Mouse (Mus musculus) lung, adult 2 months (tissue): ENCODE results near the gene Gm13103.

ENCODE experiments used
- CTCF ChIP-seq: fragments of 200-500 bp; IDR thresholded peaks from 2 replicates; pipeline ENCODE4 v1.5.1; 2011; ENCODE audit warnings: mild to moderate bottlenecking, low read length, control low read depth; ENCODE audit not compliant: insufficient read depth
- POLR2A ChIP-seq: fragments of 200-500 bp; IDR thresholded peaks from 2 replicates; pipeline ENCODE4 v1.6.1; 2011; ENCODE audit warnings: low read depth, mild to moderate bottlenecking, control low read depth, low read length, borderline replicate concordance; ENCODE audit errors: extremely low read depth

DNA sequence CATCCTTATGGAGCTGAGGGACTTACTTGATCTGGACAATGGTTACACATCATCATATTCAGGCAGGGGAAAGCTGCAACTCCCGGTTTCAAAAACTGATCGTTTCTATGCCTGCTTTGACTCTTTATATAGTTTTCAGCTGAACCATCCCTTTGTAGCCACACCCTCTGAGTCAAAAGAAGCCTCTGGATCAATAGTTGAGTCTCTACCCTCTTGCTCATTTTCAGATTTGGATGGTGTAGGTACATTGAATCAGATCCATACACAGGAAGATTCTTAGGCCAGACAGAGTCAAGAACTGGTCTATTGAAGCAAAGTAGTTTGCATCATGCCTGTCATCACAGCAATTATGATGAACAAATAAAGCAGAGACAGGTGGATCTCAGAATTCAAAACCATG, 30.3 kb upstream of the Gm13103 start, which contains the start of gene Gm13084:
- TF ChIP-seq CTCF, result no peak
- no peak for TF ChIP-seq POLR2A
